Mouse (Mus musculus): ENCODE measurements around the gene Lamb3. TPM values are rescaled to one million over a fixed set of nuclear protein-coding genes. Genes with fewer than 3 reads are reported as not detected.

The Lamb3 gene
- total and polyA plus RNA-seq, 3 experiments: 0.03 to 0.30 (median 0.22) TPM

- TF ChIP-seq GATA2 (IDR thresholded peaks at IDR 0.05; ENCODE audit: borderline replicate concordance, low read depth, low read length) (no peak), CTCF (IDR thresholded peaks at IDR 0.05; ENCODE audit: low read depth, low read length) (no peak), TAL1 (conservative IDR thresholded peaks at IDR 0.05; ENCODE audit: low read depth, low read length) (no peak)
- H3K4me3 ChIP-seq (ENCODE audit: low read depth, low read length): no peak overlapping the region
- ATAC-seq (ENCODE audit: extremely low read depth, insufficient number of reproducible peaks, low FRiP score, poor library complexity, severe bottlenecking) (no peak), DNase-seq (ENCODE audit: low spot score) (no peak)
- 0 out of 2 replicates have a peak, but pooled peaks cover 5% of the 10 kb centered on the region for H3K4me1 ChIP-seq (ENCODE audit: insufficient read depth, low read depth, low read length)
- no peaks in the 10 kb centered on the region for H3K36me3 ChIP-seq (replicated peaks)
- H3K27me3 ChIP-seq (ENCODE audit: insufficient read depth, low read length): 0 out of 2 replicates have a peak, but pooled peaks cover 4% of the 10 kb centered on the region
- no peaks in the 10 kb centered on the region for H3K9me3 ChIP-seq (replicated peaks)
These were observed 26.7 kb downstream of the Lamb3 start for GRCm38 (mm10) chr1:193234130-193234645.

- Histone ChIP-seq H3K4me3 (ENCODE audit: low read depth, low read length) (no peak overlapping the region), H3K36me3 (replicated peaks) (no peaks in the 10 kb centered on the region), H3K4me1 (ENCODE audit: insufficient read depth, low read depth, low read length) (0 out of 2 replicates have a peak, but pooled peaks cover 5% of the 10 kb centered on the region), H3K27me3 (ENCODE audit: insufficient read depth, low read length) (0 out of 2 replicates have a peak, but pooled peaks cover 4% of the 10 kb centered on the region), H3K9me3 (replicated peaks) (no peaks in the 10 kb centered on the region)
- ATAC-seq (ENCODE audit: extremely low read depth, insufficient number of reproducible peaks, low FRiP score, poor library complexity, severe bottlenecking) (no peak), DNase-seq (ENCODE audit: low spot score) (no peak)
- TF ChIP-seq CTCF (IDR thresholded peaks at IDR 0.05; ENCODE audit: low read depth, low read length) (no peak), GATA2 (IDR thresholded peaks at IDR 0.05; ENCODE audit: borderline replicate concordance, low read depth, low read length) (no peak), TAL1 (conservative IDR thresholded peaks at IDR 0.05; ENCODE audit: low read depth, low read length) (no peak), GATA1 (IDR thresholded peaks at IDR 0.05; ENCODE audit: borderline replicate concordance, low read length) (no peak), POLR2AphosphoS5 (IDR thresholded peaks at IDR 0.05; ENCODE audit: insufficient replicate concordance, low read depth, low read length) (no peak)
These were observed 27.4 kb downstream of the Lamb3 start for GRCm38 (mm10) chr1:193234930-193235329.

- TF ChIP-seq TAL1 (conservative IDR thresholded peaks at IDR 0.05; ENCODE audit: low read depth, low read length) (no peak), CTCF (IDR thresholded peaks at IDR 0.05; ENCODE audit: low read depth, low read length) (no peak), POLR2AphosphoS5 (IDR thresholded peaks at IDR 0.05; ENCODE audit: insufficient replicate concordance, low read depth, low read length) (no peak), GATA1 (IDR thresholded peaks at IDR 0.05; ENCODE audit: borderline replicate concordance, low read length) (no peak), GATA2 (IDR thresholded peaks at IDR 0.05; ENCODE audit: borderline replicate concordance, low read depth, low read length) (no peak)
- Histone ChIP-seq H3K4me1 (ENCODE audit: insufficient read depth, low read depth, low read length) (no peaks in the 10 kb centered on the region), H3K9me3 (replicated peaks) (no peaks in the 10 kb centered on the region), H3K4me3 (ENCODE audit: low read depth, low read length) (no peak overlapping the region), H3K27me3 (ENCODE audit: insufficient read depth, low read length) (no peaks in the 10 kb centered on the region; the same call in 1 of the 2 replicates), H3K36me3 (replicated peaks) (no peaks in the 10 kb centered on the region)
- ATAC-seq (ENCODE audit: extremely low read depth, insufficient number of reproducible peaks, low FRiP score, poor library complexity, severe bottlenecking) (no peak), DNase-seq (ENCODE audit: low spot score) (no peak)
These were observed 30.9 kb downstream of the Lamb3 start for GRCm38 (mm10) chr1:193238426-193238825.

GRCm38 (mm10) chr1:193241436-193241835, 33.9 kb downstream of the Lamb3 start:
- no peak overlapping the region for H3K4me3 ChIP-seq (ENCODE audit: low read depth, low read length)
- no peak for DNase-seq (ENCODE audit: low spot score)
- TF ChIP-seq POLR2AphosphoS5 (IDR thresholded peaks at IDR 0.05; ENCODE audit: insufficient replicate concordance, low read depth, low read length) (no peak), TAL1 (conservative IDR thresholded peaks at IDR 0.05; ENCODE audit: low read depth, low read length) (no peak), CTCF (IDR thresholded peaks at IDR 0.05; ENCODE audit: low read depth, low read length) (no peak), GATA1 (IDR thresholded peaks at IDR 0.05; ENCODE audit: borderline replicate concordance, low read length) (no peak), GATA2 (IDR thresholded peaks at IDR 0.05; ENCODE audit: borderline replicate concordance, low read depth, low read length) (no peak)
- H3K9me3 ChIP-seq (replicated peaks): no peaks in the 10 kb centered on the region
- no peak for ATAC-seq (ENCODE audit: extremely low read depth, insufficient number of reproducible peaks, low FRiP score, poor library complexity, severe bottlenecking)
- no peaks in the 10 kb centered on the region for H3K36me3 ChIP-seq (replicated peaks)
- H3K4me1 ChIP-seq (ENCODE audit: insufficient read depth, low read depth, low read length): no peaks in the 10 kb centered on the region
- H3K27me3 ChIP-seq (ENCODE audit: insufficient read depth, low read length): no peaks in the 10 kb centered on the region; the same call in 1 of the 2 replicates

GRCm38 (mm10) chr1:193242238-193242637, 34.7 kb downstream of the Lamb3 start:
- no peak for DNase-seq (ENCODE audit: low spot score)
- no peak overlapping the region for H3K4me3 ChIP-seq (ENCODE audit: low read depth, low read length)
- H3K27me3 ChIP-seq (ENCODE audit: insufficient read depth, low read length): no peaks in the 10 kb centered on the region; the same call in 1 of the 2 replicates
- H3K4me1 ChIP-seq (ENCODE audit: insufficient read depth, low read depth, low read length): no peaks in the 10 kb centered on the region
- H3K9me3 ChIP-seq (replicated peaks): no peaks in the 10 kb centered on the region
- ATAC-seq (ENCODE audit: extremely low read depth, insufficient number of reproducible peaks, low FRiP score, poor library complexity, severe bottlenecking): no peak
- no peak for TF ChIP-seq TAL1 (conservative IDR thresholded peaks at IDR 0.05; ENCODE audit: low read depth, low read length)
- TF ChIP-seq POLR2AphosphoS5 (IDR thresholded peaks at IDR 0.05; ENCODE audit: insufficient replicate concordance, low read depth, low read length): no peak
- TF ChIP-seq GATA2 (IDR thresholded peaks at IDR 0.05; ENCODE audit: borderline replicate concordance, low read depth, low read length): no peak
- TF ChIP-seq GATA1 (IDR thresholded peaks at IDR 0.05; ENCODE audit: borderline replicate concordance, low read length): no peak
- no peak for TF ChIP-seq CTCF (IDR thresholded peaks at IDR 0.05; ENCODE audit: low read depth, low read length)
- H3K36me3 ChIP-seq (replicated peaks): no peaks in the 10 kb centered on the region

GRCm38 (mm10) chr1:193242863-193243262, 35.4 kb downstream of the Lamb3 start:
- no peak overlapping the region for H3K4me3 ChIP-seq (ENCODE audit: low read depth, low read length)
- TF ChIP-seq GATA2 (IDR thresholded peaks at IDR 0.05; ENCODE audit: borderline replicate concordance, low read depth, low read length) (no peak), GATA1 (IDR thresholded peaks at IDR 0.05; ENCODE audit: borderline replicate concordance, low read length) (no peak), TAL1 (conservative IDR thresholded peaks at IDR 0.05; ENCODE audit: low read depth, low read length) (no peak), POLR2AphosphoS5 (IDR thresholded peaks at IDR 0.05; ENCODE audit: insufficient replicate concordance, low read depth, low read length) (no peak), CTCF (IDR thresholded peaks at IDR 0.05; ENCODE audit: low read depth, low read length) (no peak)
- no peaks in the 10 kb centered on the region; the same call in 1 of the 2 replicates for H3K27me3 ChIP-seq (ENCODE audit: insufficient read depth, low read length)
- ATAC-seq (ENCODE audit: extremely low read depth, insufficient number of reproducible peaks, low FRiP score, poor library complexity, severe bottlenecking) (no peak), DNase-seq (ENCODE audit: low spot score) (no peak)
- no peaks in the 10 kb centered on the region for H3K4me1 ChIP-seq (ENCODE audit: insufficient read depth, low read depth, low read length)
- no peaks in the 10 kb centered on the region for H3K36me3 ChIP-seq (replicated peaks)
- no peaks in the 10 kb centered on the region for H3K9me3 ChIP-seq (replicated peaks)

All from G1E (cell line).